Mouse (Mus musculus): Measurements from ENCODE around the gene Ctnna3.

GRCm38 (mm10) chr10:63417061-63417460 lies 12.8 kb upstream of the Ctnna3 start:
- no peak for TF ChIP-seq CTCF (IDR thresholded peaks at IDR 0.05; ENCODE audit: control insufficient read depth, insufficient read depth, low read length)
- TF ChIP-seq POLR2A (IDR thresholded peaks at IDR 0.05; ENCODE audit: borderline replicate concordance, control insufficient read depth, low read depth, low read length), result no peak

All from bone marrow, adult 2 months (tissue).